Mouse (Mus musculus) central nervous system, embryonic 14 days (tissue): ENCODE data around the gene Zfp275. TPM values are rescaled to one million over a fixed set of nuclear protein-coding genes. Genes with fewer than 3 reads are reported as not detected.

Source experiments
- polyA plus RNA-seq: library from polyadenylated mRNA; depleted of rRNA; stranded (reverse); fragments of >200 nt; gene quantifications from 2 replicates; pipeline ENCODE4 v1.2.3, GENCODE M21; 2012; rRNA removed

Gene Zfp275
- 22.3 and 25.1 TPM in 2 replicates for polyA plus RNA-seq

GRCm38 (mm10) chrX:73342483-73342895, at the start of gene Zfp275:
Gene Zfp275 (plus strand): TSS chrX:73342621.

GRCm38 (mm10) chrX:73292876-73293275, 49.5 kb upstream of the Zfp275 start, which contains the start of the genes Xlr5a and Xlr5c:
Gene Xlr5a (minus strand): TSS chrX:73292976.
Gene Xlr5c (minus strand): TSS chrX:73292976.

GRCm38 (mm10) chrX:73336740-73337139, 5.7 kb upstream of the Zfp275 start, which contains the start of gene Gm45015:
Gene Gm45015 (minus strand): TSS chrX:73336840.

DNA sequence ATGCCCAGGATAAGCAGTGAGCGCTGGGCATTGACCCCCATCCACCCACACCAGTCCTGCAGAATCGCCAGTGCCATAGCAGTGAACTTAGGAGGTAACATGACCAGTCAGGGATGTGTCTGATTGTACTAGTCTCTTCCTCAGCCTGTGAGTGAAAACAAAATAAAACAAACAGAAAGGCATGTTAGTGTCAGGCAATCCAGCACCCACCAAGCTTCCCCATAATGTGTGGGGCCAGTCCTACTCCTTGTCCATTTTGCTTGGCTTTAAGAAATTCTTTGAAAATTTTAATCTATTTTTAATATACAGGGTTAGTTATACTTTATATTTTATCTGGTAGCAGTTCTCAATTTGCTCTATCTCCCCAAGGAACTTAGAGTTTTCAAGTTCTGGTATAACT, 56.2 kb downstream of the Zfp275 start, which contains the start of gene Gm18336:
TSS of gene Gm18336 (minus strand) at position 101 of the 400 bp plus-strand sequence.

Other genes starting within 250 kb of the Zfp275 start
- gene Xlr3a, start 245.5 kb upstream of the Zfp275 start, polyA plus RNA-seq = 3.7 and 4.6 TPM in 2 replicates
- 0.65 and 0.87 TPM in 2 replicates for gene Gm14685, start 225.6 kb upstream of the Zfp275 start, polyA plus RNA-seq
- not detected in 2 replicates for gene Xlr5b, start 193.8 kb upstream of the Zfp275 start, polyA plus RNA-seq
- gene DXBay18, start 193.2 kb upstream of the Zfp275 start, polyA plus RNA-seq = 0.38 and 0.63 TPM in 2 replicates
- gene Spin2d, start 165.6 kb upstream of the Zfp275 start, polyA plus RNA-seq = not detected in 2 replicates
- gene Xlr3b, start 150.4 kb upstream of the Zfp275 start, polyA plus RNA-seq = 10.9 and 11.3 TPM in 2 replicates
- 0.57 and 0.91 TPM in 2 replicates for gene Xlr4b, start 128.3 kb upstream of the Zfp275 start, polyA plus RNA-seq
- gene F8a, start 114.3 kb upstream of the Zfp275 start, polyA plus RNA-seq = 13.4 and 14.4 TPM in 2 replicates
- 0.29 and 0.49 TPM in 2 replicates for gene Xlr4c, start 99.5 kb upstream of the Zfp275 start, polyA plus RNA-seq
- 0.14 and 0.16 TPM in 2 replicates for gene Xlr3c, start 77.2 kb upstream of the Zfp275 start, polyA plus RNA-seq
- 0.05 TPM in 1 of 2 replicates, not detected in the other for gene Xlr5a, start 49.6 kb upstream of the Zfp275 start, polyA plus RNA-seq
- not detected in 2 replicates for gene Xlr5c, start 49.6 kb upstream of the Zfp275 start, polyA plus RNA-seq
- not detected in 2 replicates for gene Gm45015, start 5.8 kb upstream of the Zfp275 start, polyA plus RNA-seq
- 0.28 and 0.38 TPM in 2 replicates for gene Gm18336, start 56.1 kb downstream of the Zfp275 start, polyA plus RNA-seq
- gene Zfp92, start 68.5 kb downstream of the Zfp275 start, polyA plus RNA-seq = 0.98 and 1.00 TPM in 2 replicates
- gene Trex2, start 92.7 kb downstream of the Zfp275 start, polyA plus RNA-seq = 0.11 and 0.12 TPM in 2 replicates
- gene Haus7, start 116.4 kb downstream of the Zfp275 start, polyA plus RNA-seq = 53.8 and 55.2 TPM in 2 replicates
- 61.3 and 123 TPM in 2 replicates for gene Bgn, start 141.0 kb downstream of the Zfp275 start, polyA plus RNA-seq
- gene Atp2b3, start 160.5 kb downstream of the Zfp275 start, polyA plus RNA-seq = 8.5 and 8.7 TPM in 2 replicates